In the genomic region with DNA sequence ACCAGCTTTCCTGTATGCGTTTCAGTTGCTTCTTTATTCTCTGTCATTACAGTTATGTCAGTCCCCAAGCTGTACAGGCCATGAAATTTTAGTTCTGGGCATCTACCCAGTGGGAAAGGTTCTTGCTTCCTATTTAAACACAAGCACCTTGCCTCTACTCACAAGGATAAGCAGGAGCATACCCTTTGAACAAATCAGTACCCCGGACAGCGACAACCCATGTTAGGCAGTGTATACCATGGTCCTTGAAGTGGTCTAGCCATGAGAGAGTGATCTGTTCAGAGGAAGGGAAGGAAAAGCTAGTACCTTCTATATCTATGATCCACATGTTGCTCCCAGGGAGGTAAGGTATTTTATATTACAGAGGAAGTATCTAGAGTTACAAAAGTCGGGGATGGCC, we compare ENCODE assay signal across 7 mouse cellular contexts.
A peak's percentile ranks its signal among the peaks of the same experiment; 100 is the strongest.
DNase-seq lines count a peak whose midpoint lies in the region; ATAC-seq and TF ChIP-seq lines count a peak whose summit lies in the region.

No protein-coding gene starts in this region.

- no peaks in the 10 kb centered on the region for H3K9me3 ChIP-seq in kidney, embryonic 16.5 days (ENCODE audit: low read length)
- no peaks in the 10 kb centered on the region for H3K9me3 ChIP-seq in ES-E14 (ENCODE audit: control insufficient read depth, insufficient read depth, low read depth, low read length)
- H3K9me3 ChIP-seq in limb, embryonic 11.5 days (ENCODE audit: control insufficient read depth, low read length), result no peaks in the 10 kb centered on the region

- DNase-seq in kidney, adult 11 months, result no peak
- peak; percentile 65 for DNase-seq in ES-E14 (ENCODE audit: low read depth, low spot score)
- peak; percentile 71 for DNase-seq in ZHBTc4 (ENCODE audit: low read depth, low spot score)
- peak; percentile 88 for DNase-seq in limb, embryonic 11.5 days (ENCODE audit: low spot score)
- no peak for DNase-seq in right cerebral cortex, adult 18-20 months
- no peak for DNase-seq in layer of hippocampus, postnatal 25 days (ENCODE audit: extremely low spot score in 1 of 2, low spot score in 1 of 2)

- H3K27ac ChIP-seq in kidney, embryonic 16.5 days (ENCODE audit: low read length), result no peak overlapping the region
- no peak overlapping the region for H3K27ac ChIP-seq in ES-E14 (ENCODE audit: insufficient read depth, low read depth, low read length, poor library complexity, severe bottlenecking)
- no peak overlapping the region for H3K27ac ChIP-seq in limb, embryonic 11.5 days (replicated peaks; ENCODE audit: low read depth, low read length)

- no peaks in the 10 kb centered on the region for H3K4me1 ChIP-seq in kidney, embryonic 16.5 days (ENCODE audit: insufficient read depth, low read length)
- H3K4me1 ChIP-seq in ES-E14 (ENCODE audit: control insufficient read depth in 2 of 2, insufficient read depth in 2 of 2, low read length in 2 of 2, poor library complexity in 1 of 2), result no peaks in the 10 kb centered on the region
- H3K4me1 ChIP-seq in limb, embryonic 11.5 days (ENCODE audit: control insufficient read depth, insufficient read depth, low read length), result no peaks in the 10 kb centered on the region

- H3K27me3 ChIP-seq in kidney, embryonic 16.5 days (ENCODE audit: insufficient read depth, low read length), result no peaks in the 10 kb centered on the region
- no peaks in the 10 kb centered on the region for H3K27me3 ChIP-seq in limb, embryonic 11.5 days (ENCODE audit: control insufficient read depth, insufficient read depth, low read length)

- H3K4me3 ChIP-seq in kidney, embryonic 16.5 days (ENCODE audit: low read length), result no peak overlapping the region
- H3K4me3 ChIP-seq in ES-E14 (ENCODE audit: insufficient read depth in 1 of 2, low read depth in 1 of 2, low read length in 2 of 2, poor library complexity in 1 of 2, severe bottlenecking in 1 of 2), result no peak overlapping the region
- no peak overlapping the region for H3K4me3 ChIP-seq in limb, embryonic 11.5 days (ENCODE audit: low read depth, low read length)

- 65% methylated on average over 4 of the region's 4 CpGs for WGBS in kidney, embryonic 16.5 days
- 69% methylated on average over 4 of the region's 4 CpGs for WGBS in limb, embryonic 11.5 days

- in situ Hi-C loops in ES-E14 (cut with MboI; ENCODE audit: low sequenced_read_pairs in 2 of 2, unreplicated experiment in 2 of 2), result no loop called here

- no peak overlapping the region for H3K4me2 ChIP-seq in kidney, embryonic 16.5 days (replicated peaks; ENCODE audit: low read depth, low read length)
- H3K4me2 ChIP-seq in limb, embryonic 11.5 days (ENCODE audit: low read depth, severe bottlenecking), result no peak overlapping the region

- H3K9ac ChIP-seq in kidney, embryonic 16.5 days (replicated peaks; ENCODE audit: low read length), result no peak overlapping the region
- H3K9ac ChIP-seq in ES-E14 (ENCODE audit: insufficient read depth, low read depth, low read length, poor library complexity, severe bottlenecking), result no peak overlapping the region
- no peak overlapping the region for H3K9ac ChIP-seq in limb, embryonic 11.5 days (ENCODE audit: low read length)

- no peaks in the 10 kb centered on the region for H3K36me3 ChIP-seq in kidney, embryonic 16.5 days (ENCODE audit: insufficient read depth, low read length)
- H3K36me3 ChIP-seq in ES-E14 (ENCODE audit: control insufficient read depth, insufficient read depth, low read length, poor library complexity, severe bottlenecking), result no peaks in the 10 kb centered on the region
- no peaks in the 10 kb centered on the region for H3K36me3 ChIP-seq in limb, embryonic 11.5 days (ENCODE audit: control insufficient read depth, insufficient read depth, low read length)

- ATAC-seq in kidney, embryonic 16.5 days (ENCODE audit: low FRiP score, low TSS enrichment), result 0 out of 2 replicates have a peak, but pooled peaks have one; percentile 57
- no peak for ATAC-seq in limb, embryonic 11.5 days (ENCODE audit: insufficient number of reproducible peaks, low FRiP score, low TSS enrichment, low read depth)

TF ChIP-seq in ES-E14, 5 proteins besides CTCF, POLR2A, EP300 and RAD21:
- TF ChIP-seq MAFK (IDR thresholded peaks at IDR 0.05; ENCODE audit: insufficient read depth, low read depth, low read length) (no peak), HCFC1 (IDR thresholded peaks at IDR 0.05; ENCODE audit: borderline replicate concordance, insufficient read depth, low read length) (no peak), CHD2 (IDR thresholded peaks at IDR 0.05; ENCODE audit: low read depth, low read length) (no peak), ZNF384 (IDR thresholded peaks at IDR 0.05; ENCODE audit: low read depth, low read length) (no peak), ZC3H11A (IDR thresholded peaks at IDR 0.05; ENCODE audit: borderline replicate concordance, low read depth, low read length) (no peak)

Comparison
In these comparisons a context has a peak if more than half of its experiments do, and no peak if none do; other contexts are left out.
1. DNase-seq: peak in ES-E14 (single experiment), ZHBTc4 (single experiment) and limb, embryonic 11.5 days (single experiment); none in kidney, adult 11 months (single experiment), right cerebral cortex, adult 18-20 months (single experiment) and layer of hippocampus, postnatal 25 days (0 of 2).